Mouse (Mus musculus): ENCODE measurements around the gene Lcmt1.

Gene Lcmt1

DNA sequence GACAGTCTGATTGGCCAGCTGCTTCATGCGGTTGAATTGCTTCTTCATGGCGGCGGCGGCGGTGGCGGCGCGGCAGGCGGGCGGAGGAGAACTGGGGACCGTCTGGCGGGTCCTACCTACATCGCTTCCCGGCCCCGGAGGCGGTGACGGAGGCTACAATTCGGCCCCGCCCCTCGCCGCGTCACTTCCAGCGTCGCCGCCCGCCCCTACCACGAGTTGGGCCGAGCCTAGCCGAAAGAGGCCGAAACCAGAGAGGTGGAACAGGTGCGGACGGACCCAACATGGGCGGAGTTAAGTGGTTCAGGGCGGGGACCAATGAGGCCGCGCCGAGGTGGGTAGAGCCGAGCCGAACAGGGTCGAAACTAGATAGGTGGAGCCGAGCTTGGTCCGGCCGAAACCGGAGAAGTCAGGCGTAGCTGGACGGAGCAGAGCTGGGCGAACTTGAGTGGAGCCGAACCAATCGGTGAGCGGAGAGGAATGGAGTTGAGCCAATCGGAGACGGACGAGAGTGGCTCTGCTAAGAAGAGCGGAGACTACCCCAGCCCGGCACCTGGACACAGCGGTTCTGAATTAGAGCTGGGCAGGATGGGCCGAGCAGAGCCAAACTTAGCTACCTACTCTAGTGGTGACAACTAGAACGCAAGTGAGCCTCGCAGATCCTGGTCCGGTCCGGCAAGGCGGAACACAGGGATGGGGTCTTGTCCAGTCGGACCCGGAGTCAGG, at the start of gene Lcmt1, which contains the start of gene Arhgap17:
TSS of gene Lcmt1 (plus strand) at position 26 of the 723 bp plus-strand sequence.
TSS of gene Arhgap17 (minus strand) at position 157 of the 723 bp plus-strand sequence.
- peak; percentile 94 to 95 for DNase-seq (ENCODE audit: low spot score in 2 of 2)

GRCm38 (mm10) chr7:123322452-123323121, 47.0 kb upstream of the Lcmt1 start:
- no peak for DNase-seq (ENCODE audit: low spot score in 2 of 2)

DNA sequence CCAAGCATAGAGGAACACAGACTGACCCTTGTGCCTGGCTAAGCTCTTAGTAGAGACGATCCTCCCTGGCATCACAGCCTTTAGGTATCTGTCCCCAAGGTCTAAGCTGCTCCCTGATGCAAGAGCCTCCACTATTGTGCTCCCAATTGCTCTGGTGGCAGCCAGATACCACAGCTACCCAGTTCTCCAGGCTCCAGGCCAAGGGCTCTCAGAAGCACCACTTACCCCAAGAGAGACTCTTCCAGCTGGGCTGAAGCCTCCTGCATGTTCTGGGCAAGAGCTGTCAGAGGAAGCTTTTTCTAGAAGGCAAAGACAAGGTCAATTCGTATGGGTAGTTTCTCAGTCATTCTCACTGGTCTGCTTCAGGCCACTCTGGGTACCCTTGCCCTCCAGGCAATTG, 46.2 kb upstream of the Lcmt1 start:
- DNase-seq (ENCODE audit: low spot score in 2 of 2) = no peak

GRCm38 (mm10) chr7:123324105-123324504, 45.5 kb upstream of the Lcmt1 start:
- no peak for DNase-seq (ENCODE audit: low spot score in 2 of 2)

- no peak for DNase-seq (ENCODE audit: low spot score in 2 of 2)
Observed at GRCm38 (mm10) chr7:123326062-123326461, 43.5 kb upstream of the Lcmt1 start.

DNA sequence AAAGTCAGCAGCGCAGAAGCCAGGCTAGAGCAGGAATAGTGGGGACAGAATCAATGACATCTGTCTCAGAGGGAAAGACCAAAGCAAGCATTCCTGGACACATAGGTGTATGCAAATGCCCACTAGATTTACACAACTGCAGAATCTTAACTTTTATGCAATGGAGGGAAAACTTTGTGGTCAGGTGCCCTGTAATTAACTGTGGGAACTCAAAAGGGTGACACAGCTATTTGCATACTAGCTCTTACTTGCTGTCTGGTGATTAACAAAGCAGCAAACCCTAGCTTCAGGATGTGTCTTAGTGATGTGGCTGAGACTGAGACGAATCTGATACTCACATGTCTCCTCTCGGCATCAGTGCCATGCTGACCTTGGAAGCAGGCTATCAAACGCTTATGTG, 42.7 kb upstream of the Lcmt1 start:
- DNase-seq (ENCODE audit: low spot score in 2 of 2) = no peak

GRCm38 (mm10) chr7:123327909-123328308, 41.7 kb upstream of the Lcmt1 start:
- no peak for DNase-seq (ENCODE audit: low spot score in 2 of 2)

DNA sequence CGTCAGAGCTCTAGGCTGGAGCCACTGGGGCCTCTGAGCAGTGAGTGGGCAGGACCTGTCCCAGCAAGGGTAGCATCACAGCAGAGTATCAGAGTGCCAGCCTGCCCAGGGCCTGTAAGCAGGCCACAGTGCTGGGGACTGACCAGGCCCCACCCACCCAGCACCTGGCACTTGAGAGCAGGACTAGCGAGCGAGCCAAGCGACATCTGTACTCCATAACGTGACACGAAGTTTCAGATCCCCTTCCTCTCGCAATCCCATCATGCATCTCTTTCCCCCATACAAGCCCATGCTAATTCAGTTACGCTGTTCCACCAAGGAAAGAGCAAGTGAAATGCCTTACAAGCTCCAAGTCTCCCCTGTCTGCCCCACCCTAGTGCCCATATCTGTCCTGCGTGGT, 39.1 kb upstream of the Lcmt1 start:
- DNase-seq (ENCODE audit: low spot score in 2 of 2) = peak; percentile 9 to 25

- no peak for DNase-seq (ENCODE audit: low spot score in 2 of 2)
Observed at GRCm38 (mm10) chr7:123336322-123336721, 33.3 kb upstream of the Lcmt1 start.

- DNase-seq (ENCODE audit: low spot score in 2 of 2) = no peak
Observed at GRCm38 (mm10) chr7:123338351-123338750, 31.2 kb upstream of the Lcmt1 start.

DNA sequence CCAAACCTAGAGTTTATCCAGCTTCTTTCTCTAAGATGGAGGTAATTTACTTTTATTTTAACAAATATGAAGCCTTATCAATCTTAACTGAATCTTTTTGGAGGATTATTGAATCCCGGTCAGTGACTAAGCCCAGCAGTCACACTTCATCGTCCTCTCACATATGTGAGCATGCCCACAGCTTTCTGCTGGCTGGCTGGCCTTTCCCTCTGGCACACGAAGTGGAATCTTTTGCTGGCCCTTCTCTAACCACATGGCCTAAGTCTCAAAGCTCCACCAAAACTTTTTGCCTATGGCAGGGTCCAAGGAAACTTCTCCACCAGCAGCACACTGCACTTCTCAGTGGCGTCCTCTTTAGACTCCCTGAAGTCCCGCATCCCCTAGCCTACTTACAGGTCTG, 27.7 kb upstream of the Lcmt1 start:
- no peak for DNase-seq (ENCODE audit: low spot score in 2 of 2)

DNA sequence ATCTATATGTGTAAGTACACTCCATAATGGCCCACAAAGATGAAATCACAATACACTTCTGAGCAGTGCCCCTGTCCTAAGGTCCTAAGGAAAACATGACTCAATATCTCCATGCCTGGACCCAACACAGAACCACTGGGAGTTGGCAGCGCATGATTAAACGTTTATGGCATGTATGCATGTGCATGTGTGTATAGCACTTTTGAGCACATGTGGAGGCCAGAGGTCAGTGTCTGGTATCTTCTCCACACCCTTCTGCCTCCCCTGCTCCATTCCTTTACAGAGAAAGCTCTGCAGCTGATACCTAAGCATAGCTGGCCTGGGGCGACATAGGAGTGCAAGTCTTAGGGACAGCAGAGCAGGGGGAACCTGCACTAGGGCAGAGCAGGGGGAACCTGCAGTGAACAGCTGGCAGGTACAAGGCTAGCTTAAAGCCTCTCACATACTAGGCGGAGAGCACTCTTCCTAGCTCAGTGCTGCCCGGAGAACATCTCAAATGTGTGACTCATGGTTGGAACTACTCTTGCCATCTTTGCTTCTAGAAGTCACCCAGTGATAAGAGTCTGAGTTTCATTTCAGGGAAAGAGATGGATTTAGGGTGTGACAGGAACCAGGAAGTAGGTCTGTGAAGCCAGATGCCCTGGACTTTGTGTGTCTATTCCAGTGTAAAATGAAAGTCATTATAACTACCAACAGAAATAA, 25.4 kb upstream of the Lcmt1 start:
- no peak for DNase-seq (ENCODE audit: low spot score in 2 of 2)

GRCm38 (mm10) chr7:123345041-123345544, 24.5 kb upstream of the Lcmt1 start:
- no peak for DNase-seq (ENCODE audit: low spot score in 2 of 2)

GRCm38 (mm10) chr7:123346631-123347290, 22.8 kb upstream of the Lcmt1 start:
- no peak for DNase-seq (ENCODE audit: low spot score in 2 of 2)

GRCm38 (mm10) chr7:123349813-123350212, 19.8 kb upstream of the Lcmt1 start:
- DNase-seq (ENCODE audit: low spot score in 2 of 2) = no peak

- no peak for DNase-seq (ENCODE audit: low spot score in 2 of 2)
Observed at GRCm38 (mm10) chr7:123350243-123350642, 19.3 kb upstream of the Lcmt1 start.

GRCm38 (mm10) chr7:123353081-123353480, 16.5 kb upstream of the Lcmt1 start:
- no peak for DNase-seq (ENCODE audit: low spot score in 2 of 2)

DNA sequence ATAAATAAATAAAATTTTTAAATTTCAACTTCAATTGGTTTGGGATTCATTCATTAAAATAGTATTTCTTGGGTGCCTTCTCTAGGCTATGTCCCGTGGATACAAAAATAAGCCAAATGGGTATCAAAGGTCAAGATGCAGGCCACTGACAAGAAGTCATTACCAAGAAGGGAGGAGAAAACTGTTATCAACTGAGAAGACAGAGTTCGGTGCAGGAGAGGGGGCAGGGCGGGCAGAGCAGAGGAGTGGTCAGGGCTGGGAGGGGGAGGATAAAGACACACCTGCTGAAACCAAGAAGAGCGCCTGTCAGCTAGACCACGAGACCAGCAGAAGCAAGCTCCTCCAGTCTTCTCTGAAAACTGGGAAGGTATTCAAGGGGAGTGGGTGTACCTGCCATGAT, 15.7 kb upstream of the Lcmt1 start:
- DNase-seq (ENCODE audit: low spot score in 2 of 2) = no peak

DNA sequence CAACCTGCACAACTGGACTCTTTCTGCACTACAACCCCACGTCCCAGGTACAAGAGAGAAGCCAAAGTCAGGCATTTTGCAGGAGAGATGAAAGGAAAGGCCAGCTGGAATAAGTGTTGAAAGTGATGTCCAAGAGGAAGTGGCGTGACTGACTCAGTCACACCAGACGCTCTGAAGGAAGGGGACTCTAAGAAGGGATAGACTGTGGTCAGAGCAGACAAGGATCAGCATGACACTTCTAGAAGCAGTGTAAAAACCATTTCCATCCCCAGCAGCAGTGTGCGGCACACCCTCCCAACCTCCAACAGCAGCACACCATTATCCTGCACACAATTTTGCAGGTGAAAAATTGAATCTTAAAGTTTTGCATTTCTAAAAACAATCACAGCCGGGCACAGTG, 15.2 kb upstream of the Lcmt1 start:
- DNase-seq (ENCODE audit: low spot score in 2 of 2) = no peak

- no peak for DNase-seq (ENCODE audit: low spot score in 2 of 2)
Observed at GRCm38 (mm10) chr7:123354851-123355250, 14.7 kb upstream of the Lcmt1 start.

- no peak for DNase-seq (ENCODE audit: low spot score in 2 of 2)
Observed at GRCm38 (mm10) chr7:123356158-123356557, 13.4 kb upstream of the Lcmt1 start.

DNA sequence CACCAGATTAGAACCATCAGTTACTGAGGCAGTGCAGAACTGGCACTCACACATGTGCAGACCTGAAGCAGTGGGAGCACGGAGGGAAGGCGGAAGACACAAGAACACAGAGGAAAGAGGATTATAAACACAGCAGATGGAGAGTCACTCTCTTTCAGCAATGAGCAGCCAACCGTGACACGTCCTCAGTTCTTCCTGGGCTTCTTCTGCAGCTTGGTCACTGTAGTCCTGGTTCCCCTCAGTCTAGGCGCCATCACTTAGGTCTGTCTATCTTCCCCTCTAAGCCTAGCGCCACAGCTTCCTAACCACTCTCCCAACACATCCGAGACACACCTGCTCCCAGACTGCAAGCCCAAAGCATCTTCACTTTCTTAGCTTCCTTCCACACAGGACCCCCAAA, 10.5 kb upstream of the Lcmt1 start:
- no peak for DNase-seq (ENCODE audit: low spot score in 2 of 2)
